Mouse (Mus musculus) kidney, adult 2 months (tissue): ENCODE results near the gene Galnt10.

Experiments
- CTCF ChIP-seq: fragments of 200-500 bp; conservative IDR thresholded peaks from 2 replicates; pipeline ENCODE4 v1.5.1; 2011; ENCODE audit warnings: low read depth, mild to moderate bottlenecking, control low read depth, low read length, moderate library complexity, mixed read lengths; ENCODE audit not compliant: insufficient read depth, insufficient read length
- POLR2A ChIP-seq: fragments of 200-500 bp; IDR thresholded peaks from one replicate; pipeline ENCODE4 v1.6.1; 2011; ENCODE audit warnings: low read depth, low read length, control low read depth

DNA sequence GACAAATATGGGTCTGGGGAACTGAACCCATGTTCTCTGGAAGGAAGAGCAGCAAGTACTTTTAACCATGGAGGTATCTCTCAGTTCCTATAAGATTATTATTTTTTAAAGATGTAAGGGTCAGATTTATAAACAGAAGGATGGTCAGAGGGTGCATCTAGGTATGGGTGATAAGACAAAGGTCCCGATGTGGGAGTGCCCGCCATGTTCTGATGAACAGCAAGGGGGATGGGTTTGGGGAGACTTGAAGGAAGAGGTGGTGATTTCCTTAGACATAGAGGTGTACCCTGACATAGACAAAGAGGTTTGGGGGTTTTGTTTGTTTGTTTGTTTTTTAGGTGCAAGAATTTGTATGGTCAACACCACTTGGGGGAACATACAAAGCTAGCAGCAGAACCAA is 1.6 kb upstream of the Galnt10 start:
- TF ChIP-seq POLR2A = no peak
- TF ChIP-seq CTCF = no peak
